Mouse (Mus musculus) liver, embryonic 16.5 days (tissue): ENCODE results near the gene Apobec2. TPM values are rescaled to one million over a fixed set of nuclear protein-coding genes. Genes with fewer than 3 reads are reported as not detected.

ENCODE experiments used
- ATAC-seq: fragments of 200-750 bp; cut with Nextera tagmentation; 2 replicates; pipeline ENCODE4 v1.8.0; 2017; ENCODE audit warnings: low read depth, mild to moderate bottlenecking, moderate number of reproducible peaks, moderate library complexity
- H3K27ac ChIP-seq: fragments of 300-500 bp; sonication (generic); 2 replicates; pipeline ENCODE4 v1.5.1; 2014; ENCODE audit warnings: mild to moderate bottlenecking, low read length
- H3K27me3 ChIP-seq: fragments of 300-500 bp; sonication (generic); 2 replicates; pipeline ENCODE4 v1.6.1; 2014; ENCODE audit warnings: low read depth, low read length, mixed read lengths; ENCODE audit not compliant: control insufficient read depth, insufficient read depth
- H3K36me3 ChIP-seq: fragments of 300-500 bp; sonication (generic); 2 replicates; pipeline ENCODE4 v1.6.1; 2014; ENCODE audit warnings: mild to moderate bottlenecking; ENCODE audit not compliant: control insufficient read depth, insufficient read depth
- H3K4me1 ChIP-seq: fragments of 300-500 bp; sonication (generic); 2 replicates; pipeline ENCODE4 v1.6.1; 2014; ENCODE audit warnings: low read depth, low read length, mixed read lengths; ENCODE audit not compliant: control insufficient read depth
- H3K4me2 ChIP-seq: fragments of 300-500 bp; sonication (generic); 2 replicates; pipeline ENCODE4 v1.6.1; 2014; ENCODE audit warnings: low read depth, low read length, mixed read lengths
- H3K4me3 ChIP-seq: fragments of 300-500 bp; sonication (generic); 2 replicates; pipeline ENCODE4 v1.5.1; 2014; ENCODE audit warnings: low read depth, mild to moderate bottlenecking, low read length
- H3K9ac ChIP-seq: fragments of 300-500 bp; sonication (generic); 2 replicates; pipeline ENCODE4 v1.6.1; 2014; ENCODE audit warnings: low read depth, low read length
- H3K9me3 ChIP-seq: fragments of 300-500 bp; sonication (generic); replicated peaks from 2 replicates; pipeline ENCODE4 v1.6.1; 2016; ENCODE audit warnings: low read length; ENCODE audit not compliant: control insufficient read depth
- WGBS: fragments of 180-500 bp; shearing (Covaris S2); extraction: QIAGEN DNeasy Blood & Tissue Kit; methylation state at CpG from one replicate; pipeline ENCODE4 v1.1.7; 2014; ENCODE audit not compliant: insufficient replicate concordance; 5-methylcytosine and 5-hydroxymethylcytosine counted together
- polyA plus RNA-seq: library from polyadenylated mRNA; unstranded; fragments of >200 nt; fragmentation: Nextera tagmentation; extraction: Ambion mirVana; gene quantifications from 2 replicates; pipeline ENCODE4 v1.2.1, GENCODE M21; 2015

Gene Apobec2
- polyA plus RNA-seq, 1 experiment from 2014 or later: 4.3 TPM

DNA sequence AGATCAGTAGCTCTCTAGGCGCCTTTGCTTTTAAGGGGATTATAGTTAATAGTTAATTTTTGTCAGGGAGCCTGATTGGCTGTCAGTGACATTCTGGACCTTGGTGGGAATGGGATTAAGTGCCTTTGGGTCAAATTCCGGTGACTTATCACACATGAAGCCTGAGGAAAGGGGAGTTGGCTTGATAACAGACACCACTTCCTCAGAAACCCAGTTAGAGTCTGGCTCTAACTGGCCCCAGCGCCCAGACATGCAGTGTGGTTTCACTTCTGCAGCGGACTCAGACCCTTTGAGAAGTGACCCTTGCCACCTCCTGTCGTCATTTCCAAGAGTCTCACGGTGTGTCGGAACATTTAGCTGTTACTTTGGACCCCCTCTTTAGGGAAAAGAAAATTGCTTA lies 14.6 kb downstream of the Apobec2 start:
- no peaks in the 10 kb centered on the region for H3K9me3 ChIP-seq
- peaks cover 21% of the 10 kb centered on the region for H3K4me1 ChIP-seq
- H3K9ac ChIP-seq: 0 out of 2 replicates have a peak overlapping the region, but pooled peaks have one; percentile 9
- WGBS: 10% methylated on average over 7 of the region's 7 CpGs
- peak; percentile 47 for ATAC-seq
- H3K36me3 ChIP-seq: peaks cover 27% of the 10 kb centered on the region
- peak overlapping the region; percentile 26 for H3K4me3 ChIP-seq
- peak overlapping the region; percentile 44 for H3K4me2 ChIP-seq
- H3K27ac ChIP-seq: peak overlapping the region; percentile 35; the same call in 1 of the 2 replicates
- no peaks in the 10 kb centered on the region for H3K27me3 ChIP-seq

GRCm38 (mm10) chr17:48417521-48417920 lies 15.2 kb downstream of the Apobec2 start:
- Histone ChIP-seq H3K9ac (no peak overlapping the region), H3K9me3 (no peaks in the 10 kb centered on the region), H3K27me3 (no peaks in the 10 kb centered on the region), H3K36me3 (peaks cover 31% of the 10 kb centered on the region), H3K4me3 (no peak overlapping the region), H3K4me1 (peaks cover 21% of the 10 kb centered on the region), H3K4me2 (peak overlapping the region; percentile 44; the same call in 1 of the 2 replicates), H3K27ac (peak overlapping the region; percentile 23)
- ATAC-seq: peak; percentile 40; the same call in 1 of the 2 replicates
- 36% methylated on average over 6 of the region's 6 CpGs for WGBS

GRCm38 (mm10) chr17:48416425-48417195 lies 16.1 kb downstream of the Apobec2 start:
- Histone ChIP-seq H3K27ac (no peak overlapping the region), H3K4me1 (peaks cover 28% of the 10 kb centered on the region), H3K9ac (no peak overlapping the region), H3K36me3 (peaks cover 39% of the 10 kb centered on the region), H3K27me3 (no peaks in the 10 kb centered on the region), H3K9me3 (no peaks in the 10 kb centered on the region), H3K4me2 (no peak overlapping the region), H3K4me3 (no peak overlapping the region)
- peak; percentile 52 for ATAC-seq
- 82% methylated on average over 14 of the region's 14 CpGs for WGBS

DNA sequence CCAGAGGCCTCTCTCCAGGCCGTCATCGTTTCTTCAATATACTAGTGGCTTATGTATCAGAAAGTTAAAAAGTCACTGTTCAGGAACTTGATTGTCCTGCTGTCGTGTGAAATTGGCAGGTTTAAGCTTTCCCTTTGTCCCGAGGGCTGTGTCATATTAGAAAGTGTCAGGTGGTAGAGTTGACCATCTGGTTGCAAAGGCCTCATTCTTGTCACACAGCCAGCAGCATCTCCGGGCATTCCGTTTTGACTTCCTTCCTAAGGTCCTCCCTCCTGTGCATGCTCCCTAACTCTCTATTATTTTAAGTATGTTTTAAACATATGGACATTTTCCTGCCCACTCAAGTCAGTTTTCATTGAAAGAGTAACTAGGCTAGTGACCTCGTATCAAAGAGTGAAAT lies 16.7 kb downstream of the Apobec2 start:
- Histone ChIP-seq H3K4me1 (peaks cover 34% of the 10 kb centered on the region), H3K36me3 (peaks cover 39% of the 10 kb centered on the region), H3K27ac (no peak overlapping the region), H3K27me3 (no peaks in the 10 kb centered on the region), H3K9me3 (no peaks in the 10 kb centered on the region), H3K9ac (no peak overlapping the region), H3K4me2 (no peak overlapping the region), H3K4me3 (no peak overlapping the region)
- ATAC-seq: no peak
- WGBS: 72% methylated on average over 7 of the region's 7 CpGs

DNA sequence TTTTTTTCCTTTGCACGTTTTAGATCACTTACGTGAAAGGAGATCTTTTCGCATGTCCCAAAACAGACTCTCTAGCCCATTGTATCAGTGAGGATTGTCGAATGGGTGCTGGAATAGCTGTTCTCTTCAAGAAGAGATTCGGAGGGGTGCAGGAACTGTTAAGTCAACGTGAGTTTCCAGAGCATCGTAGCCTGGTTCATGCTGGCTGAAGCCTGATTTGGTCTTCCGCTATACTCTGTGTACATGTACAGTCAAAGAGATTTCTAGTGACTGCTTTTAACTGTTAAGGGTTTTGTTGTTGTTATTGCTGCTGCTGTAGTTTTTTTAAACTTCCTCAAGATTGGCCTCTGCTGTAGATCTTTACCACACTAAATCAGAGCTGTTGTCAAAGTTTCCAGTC lies 21.5 kb downstream of the Apobec2 start:
- Histone ChIP-seq H3K4me1 (peaks cover 33% of the 10 kb centered on the region), H3K27ac (peak overlapping the region; percentile 100; the same call in 1 of the 2 replicates), H3K27me3 (no peaks in the 10 kb centered on the region), H3K4me2 (peak overlapping the region; percentile 77), H3K9ac (peak overlapping the region; percentile 73), H3K4me3 (peak overlapping the region; percentile 97), H3K36me3 (peaks cover 34% of the 10 kb centered on the region), H3K9me3 (no peaks in the 10 kb centered on the region)
- no peak for ATAC-seq
- 42% methylated on average over 8 of the region's 8 CpGs for WGBS

- H3K36me3 ChIP-seq: peaks cover 28% of the 10 kb centered on the region
- peaks cover 40% of the 10 kb centered on the region for H3K4me1 ChIP-seq
- no peaks in the 10 kb centered on the region for H3K9me3 ChIP-seq
- WGBS: under 1% methylated on average over 13 of the region's 13 CpGs
- H3K4me3 ChIP-seq: peak overlapping the region; percentile 97
- H3K27ac ChIP-seq: peak overlapping the region; percentile 100
- no peaks in the 10 kb centered on the region for H3K27me3 ChIP-seq
- peak overlapping the region; percentile 73 for H3K9ac ChIP-seq
- peak overlapping the region; percentile 77 for H3K4me2 ChIP-seq
- peak; percentile 8 for ATAC-seq
Measured at GRCm38 (mm10) chr17:48410299-48410785, 22.4 kb downstream of the Apobec2 start.

DNA sequence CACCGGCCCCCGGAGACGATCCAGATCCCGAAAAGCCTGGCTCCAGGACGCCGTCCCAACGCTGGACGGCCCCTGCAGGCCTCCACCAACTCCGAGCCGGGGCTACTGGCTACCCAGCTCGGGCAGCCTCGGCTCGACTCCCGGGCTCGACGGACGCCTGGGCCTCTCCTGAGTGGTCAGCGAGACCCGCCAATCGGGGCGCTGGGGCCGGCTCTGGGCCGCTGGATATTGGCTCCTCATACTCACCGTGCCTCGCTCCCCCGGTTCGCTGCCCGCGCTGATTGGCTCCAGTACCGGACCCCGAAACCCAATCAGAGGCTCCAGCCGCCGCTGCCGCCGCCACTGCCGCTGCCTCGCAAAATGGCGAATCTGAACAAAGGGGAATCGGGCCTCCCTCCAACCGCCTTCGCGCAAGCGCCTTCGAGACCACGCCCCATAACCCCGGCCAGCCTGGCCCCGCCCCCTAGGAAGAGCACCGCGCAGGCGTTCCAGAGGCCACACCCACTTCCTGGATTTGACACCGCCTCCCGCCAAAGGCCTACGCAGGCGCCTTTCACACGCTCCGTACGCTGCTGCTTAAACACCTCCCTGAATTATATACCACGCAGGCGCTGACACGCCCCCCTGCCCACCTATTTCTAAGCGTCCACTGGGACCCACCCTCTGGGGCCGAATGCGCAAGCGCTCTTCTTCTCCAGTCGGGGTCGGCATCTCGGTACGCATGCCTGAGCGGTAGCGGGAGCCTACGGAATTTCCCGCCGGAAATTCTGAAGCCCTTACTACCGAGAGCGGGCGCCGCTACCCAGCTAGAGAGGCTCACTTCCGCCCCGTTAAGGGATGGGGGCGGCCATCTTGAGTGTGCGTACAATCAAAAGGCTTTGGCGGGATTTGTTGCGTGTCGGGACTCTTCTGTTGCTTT lies 23.1 kb downstream of the Apobec2 start, which contains the start of the genes Nfya and Oard1:
Nfya (minus strand) TSS at position 527 of the 919 bp plus-strand sequence.
Oard1 (plus strand) TSS at position 635 of the 919 bp plus-strand sequence.
- H3K4me1 ChIP-seq: peaks cover 42% of the 10 kb centered on the region

DNA sequence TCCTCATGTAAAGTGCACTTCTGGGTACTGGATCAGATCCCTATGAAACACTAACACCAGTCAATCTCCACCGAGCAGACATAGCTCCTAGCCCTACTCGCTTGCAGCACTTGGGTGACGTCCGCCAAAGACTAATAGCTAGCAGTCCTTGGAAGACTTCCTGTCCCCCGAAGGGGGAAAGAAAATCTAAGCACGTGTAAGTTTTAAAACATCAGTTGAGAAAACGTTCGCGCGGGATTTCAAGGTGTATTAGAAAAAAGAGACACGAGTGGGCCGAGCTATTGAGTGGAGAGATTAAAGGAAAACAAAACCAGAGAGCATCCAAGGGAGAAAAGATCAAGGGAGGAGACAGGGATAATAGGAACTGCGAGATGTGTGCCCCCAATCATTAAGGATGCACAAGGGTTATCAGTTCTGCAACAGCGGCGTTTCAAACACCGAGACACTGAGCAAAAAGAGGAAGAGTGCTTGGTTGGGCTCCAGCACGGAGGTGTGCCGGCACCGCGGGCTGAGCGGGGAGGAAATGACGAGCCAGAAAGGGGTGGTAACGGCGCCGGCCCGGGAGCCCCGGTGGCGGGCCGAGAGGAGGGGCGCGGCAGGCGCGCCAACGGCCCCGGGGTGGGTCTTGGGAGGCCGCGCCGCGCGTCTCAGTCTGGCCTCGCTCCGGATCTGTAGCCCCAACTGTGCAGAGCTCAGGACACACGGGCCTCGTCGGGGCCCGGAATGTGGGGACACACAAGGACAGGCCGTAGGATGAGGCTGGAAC lies 24.0 kb downstream of the Apobec2 start:
- peak overlapping the region; percentile 100 for H3K27ac ChIP-seq
- H3K27me3 ChIP-seq: no peaks in the 10 kb centered on the region
- peak overlapping the region; percentile 71 for H3K4me2 ChIP-seq
- H3K9me3 ChIP-seq: no peaks in the 10 kb centered on the region
- WGBS: under 1% methylated on average over 47 of the region's 47 CpGs
- peaks cover 50% of the 10 kb centered on the region for H3K4me1 ChIP-seq
- peaks cover 15% of the 10 kb centered on the region for H3K36me3 ChIP-seq
- peak; percentile 36 for ATAC-seq
- H3K9ac ChIP-seq: peak overlapping the region; percentile 99
- peak overlapping the region; percentile 97 for H3K4me3 ChIP-seq

More for the DNA sequence above, 23.1 kb downstream of the Apobec2 start, which contains the start of the genes Nfya and Oard1:
- Histone ChIP-seq H3K36me3 (peaks cover 22% of the 10 kb centered on the region), H3K27ac (peak within 1 kb of the TSS; percentile 100), H3K9ac (peak within 1 kb of the TSS; percentile 99), H3K9me3 (no peaks in the 10 kb centered on the region), H3K27me3 (no peaks in the 10 kb centered on the region), H3K4me3 (peak within 1 kb of the TSS; percentile 97), H3K4me2 (peak within 1 kb of the TSS; percentile 77)
- peak; percentile 87 for ATAC-seq
- WGBS: under 1% methylated on average over 84 of the region's 84 CpGs
